Mouse (Mus musculus) hindbrain, embryonic 11.5 days (tissue): ENCODE data around the gene Nos1ap. TPM values are rescaled to one million over a fixed set of nuclear protein-coding genes. Genes with fewer than 3 reads are reported as not detected.
A peak's percentile ranks its signal among the peaks of the same experiment; 100 is the strongest.

Experiments used
- ATAC-seq: fragments of 200-750 bp; cut with Nextera tagmentation; 2 replicates; pipeline ENCODE4 v1.8.0; 2017; ENCODE audit warnings: mild to moderate bottlenecking, moderate TSS enrichment, moderate library complexity; ENCODE audit not compliant: low FRiP score
- DNase-seq: peaks from one replicate; pipeline ENCODE4 v3.0.0-alpha.2; 2015; ENCODE audit warnings: low spot score
- H3K27ac ChIP-seq: fragments of 300-500 bp; sonication (generic); 2 replicates; pipeline ENCODE4 v1.5.1; 2014; ENCODE audit warnings: mild to moderate bottlenecking, low read depth, low read length
- H3K27me3 ChIP-seq: fragments of 300-500 bp; sonication (generic); 2 replicates; pipeline ENCODE4 v1.6.1; 2014; ENCODE audit warnings: mild to moderate bottlenecking, low read length, moderate library complexity, mixed read lengths; ENCODE audit not compliant: control insufficient read depth, insufficient read depth
- H3K36me3 ChIP-seq: fragments of 300-500 bp; sonication (generic); 2 replicates; pipeline ENCODE4 v1.6.1; 2014; ENCODE audit warnings: mild to moderate bottlenecking, low read length, moderate library complexity, mixed read lengths; ENCODE audit not compliant: control insufficient read depth, insufficient read depth
- H3K4me1 ChIP-seq: fragments of 300-500 bp; sonication (generic); replicated peaks from 2 replicates; pipeline ENCODE4 v1.6.1; 2014; ENCODE audit warnings: low read length, mixed read lengths; ENCODE audit not compliant: control insufficient read depth, insufficient read depth
- H3K4me2 ChIP-seq: fragments of 300-500 bp; sonication (generic); replicated peaks from 2 replicates; pipeline ENCODE4 v1.6.1; 2014; ENCODE audit warnings: mild to moderate bottlenecking, low read depth, low read length
- H3K4me3 ChIP-seq: fragments of 300-500 bp; sonication (generic); 2 replicates; pipeline ENCODE4 v1.5.1; 2014; ENCODE audit warnings: low read depth, low read length
- H3K9ac ChIP-seq: fragments of 300-500 bp; sonication (generic); 2 replicates; pipeline ENCODE4 v1.6.1; 2014; ENCODE audit warnings: low read depth, low read length
- H3K9me3 ChIP-seq: fragments of 300-500 bp; sonication (generic); 2 replicates; pipeline ENCODE4 v1.6.1; 2016; ENCODE audit warnings: low read length; ENCODE audit not compliant: control insufficient read depth
- WGBS: fragments of 180-500 bp; shearing (Covaris S2); extraction: QIAGEN DNeasy Blood & Tissue Kit; methylation state at CpG from one replicate; pipeline ENCODE4 v1.1.7; 2014; 5-methylcytosine and 5-hydroxymethylcytosine counted together
- polyA plus RNA-seq: library from polyadenylated mRNA; unstranded; fragments of >200 nt; fragmentation: Nextera tagmentation; extraction: Ambion mirVana; gene quantifications from 2 replicates; pipeline ENCODE4 v1.2.1, GENCODE M21; 2014

Nos1ap gene
- polyA plus RNA-seq, 1 experiment from 2014 or later, result 9.7 TPM

DNA sequence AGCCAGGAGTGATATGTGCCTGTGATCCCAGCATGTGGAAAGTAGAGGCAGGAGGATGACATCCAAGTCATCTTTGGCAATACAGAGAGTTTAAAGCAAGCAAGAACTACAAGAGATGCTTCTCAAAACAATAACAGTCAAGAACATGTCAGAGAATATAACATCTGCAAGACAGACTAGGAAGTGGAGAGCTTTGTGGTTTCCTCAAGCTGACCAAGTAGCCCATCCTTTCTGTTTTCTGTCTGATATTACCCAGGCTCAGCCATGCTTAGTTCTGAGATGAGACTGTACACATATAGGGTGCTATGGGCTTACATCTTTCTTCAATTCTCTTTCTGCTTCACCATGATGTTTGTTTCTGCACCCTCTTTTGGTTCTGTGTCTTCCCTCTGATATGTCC is 316.4 kb downstream of the Nos1ap start:
- no peaks in the 10 kb centered on the region for H3K27me3 ChIP-seq
- ATAC-seq, result no peak

GRCm38 (mm10) chr1:170270696-170271095 is 319.0 kb downstream of the Nos1ap start:
- no peaks in the 10 kb centered on the region for H3K9me3 ChIP-seq
- H3K27me3 ChIP-seq, result no peaks in the 10 kb centered on the region
- no peak overlapping the region for H3K9ac ChIP-seq
- no peak overlapping the region for H3K4me3 ChIP-seq
- DNase-seq, result no peak
- H3K4me2 ChIP-seq, result no peak overlapping the region
- H3K4me1 ChIP-seq, result no peaks in the 10 kb centered on the region
- no peak overlapping the region for H3K27ac ChIP-seq
- ATAC-seq, result no peak
- H3K36me3 ChIP-seq, result no peaks in the 10 kb centered on the region
- WGBS, result 84% methylated on average over 4 of the region's 4 CpGs

More for the DNA sequence above, 316.4 kb downstream of the Nos1ap start:
- no peak for DNase-seq
- no peaks in the 10 kb centered on the region for H3K4me1 ChIP-seq
- no peak overlapping the region for H3K27ac ChIP-seq
- H3K36me3 ChIP-seq, result no peaks in the 10 kb centered on the region
- no peak overlapping the region for H3K9ac ChIP-seq
- H3K4me2 ChIP-seq, result no peak overlapping the region
- no peak overlapping the region for H3K4me3 ChIP-seq
- H3K9me3 ChIP-seq, result no peaks in the 10 kb centered on the region

GRCm38 (mm10) chr1:170270281-170270680 is 319.4 kb downstream of the Nos1ap start:
- DNase-seq, result no peak
- H3K4me3 ChIP-seq, result no peak overlapping the region
- WGBS, result 87% methylated on average over 6 of the region's 6 CpGs

DNA sequence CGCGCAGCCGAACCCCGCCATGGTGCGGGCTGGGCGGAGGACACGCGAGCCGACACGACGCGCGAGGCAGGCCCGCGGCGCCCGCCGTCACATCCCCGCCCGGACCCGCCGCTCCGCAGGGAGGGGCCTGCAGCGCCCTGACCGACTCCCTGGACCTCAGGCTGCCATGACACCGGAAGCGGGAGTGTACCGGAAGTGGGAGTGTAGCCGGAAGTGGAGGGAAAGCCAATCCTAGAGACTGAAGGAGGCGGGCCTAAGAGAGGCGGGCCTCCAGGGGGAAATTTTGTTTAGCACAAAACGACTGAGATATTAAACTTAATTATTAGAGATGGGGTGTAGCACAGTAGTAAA is 334.1 kb downstream of the Nos1ap start:
- DNase-seq (peak; percentile 89), ATAC-seq (peak; percentile 100)
- Histone ChIP-seq H3K36me3 (no peaks in the 10 kb centered on the region), H3K27me3 (no peaks in the 10 kb centered on the region), H3K4me3 (peak overlapping the region; percentile 82), H3K4me2 (peak overlapping the region; percentile 65), H3K9me3 (no peaks in the 10 kb centered on the region), H3K27ac (no peak overlapping the region), H3K9ac (peak overlapping the region; percentile 87), H3K4me1 (no peaks in the 10 kb centered on the region)
- 3% methylated on average over 28 of the region's 32 CpGs for WGBS

More at GRCm38 (mm10) chr1:170270281-170270680, 319.4 kb downstream of the Nos1ap start:
- no peaks in the 10 kb centered on the region for H3K9me3 ChIP-seq
- H3K4me1 ChIP-seq, result no peaks in the 10 kb centered on the region
- H3K9ac ChIP-seq, result no peak overlapping the region
- no peak for ATAC-seq
- H3K4me2 ChIP-seq, result no peak overlapping the region
- H3K36me3 ChIP-seq, result no peaks in the 10 kb centered on the region
- no peaks in the 10 kb centered on the region for H3K27me3 ChIP-seq
- H3K27ac ChIP-seq, result no peak overlapping the region

DNA sequence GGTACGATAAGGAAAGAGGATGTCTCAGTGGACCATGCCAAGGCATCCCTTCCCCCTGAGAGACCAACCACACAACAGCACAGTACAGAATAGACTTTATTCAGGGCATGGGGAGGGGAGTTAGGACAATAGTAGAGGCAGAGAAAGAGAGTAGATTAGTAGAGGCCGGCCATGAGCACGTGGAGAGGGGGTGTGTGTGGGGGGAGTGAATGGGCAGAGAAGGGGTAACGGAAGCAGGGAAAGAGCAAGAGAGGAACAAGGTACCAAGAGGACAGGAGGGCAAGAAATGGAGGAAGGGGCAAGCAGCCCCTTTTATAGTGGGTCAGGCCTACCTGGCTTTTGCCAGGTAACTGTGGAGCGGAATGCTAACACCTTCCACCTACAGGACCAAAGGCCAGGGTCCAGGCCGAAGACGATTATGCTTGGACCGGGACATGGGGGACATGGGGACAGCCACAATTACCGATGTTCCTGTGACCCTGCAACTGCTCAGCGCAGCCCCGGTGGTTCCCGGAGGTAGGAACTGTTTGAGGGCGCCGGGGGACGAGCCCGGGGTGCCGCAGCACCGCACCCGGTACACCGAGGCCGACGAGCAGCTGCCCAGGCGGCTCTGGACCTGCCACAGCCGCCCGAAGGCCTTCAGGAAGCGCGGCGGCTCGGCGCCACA is 334.6 kb downstream of the Nos1ap start:
- ATAC-seq (peak; percentile 87), DNase-seq (no peak)
- Histone ChIP-seq H3K36me3 (no peaks in the 10 kb centered on the region), H3K9me3 (no peaks in the 10 kb centered on the region), H3K4me1 (no peaks in the 10 kb centered on the region), H3K4me3 (peak overlapping the region; percentile 82), H3K27ac (no peak overlapping the region), H3K9ac (peak overlapping the region; percentile 87), H3K27me3 (no peaks in the 10 kb centered on the region), H3K4me2 (peak overlapping the region; percentile 65)
- 30% methylated on average over 30 of the region's 30 CpGs for WGBS

Other genes with a start within 250 kb of the Nos1ap start
- 4.5 and 6.7 TPM in 2 replicates for gene Olfml2b, start 54.7 kb upstream of the Nos1ap start, polyA plus RNA-seq